Mouse (Mus musculus) liver, embryonic 11.5 days (tissue): Measurements from ENCODE around the gene Cmah. TPM values are rescaled to one million over a fixed set of nuclear protein-coding genes. Genes with fewer than 3 reads are reported as not detected.

Experiments used
- ATAC-seq: fragments of 200-750 bp; cut with Nextera tagmentation; replicated peaks from 2 replicates; pipeline ENCODE4 v1.8.0; 2017; ENCODE audit warnings: moderate number of reproducible peaks, mild to moderate bottlenecking, moderate TSS enrichment, moderate library complexity; ENCODE audit not compliant: low FRiP score
- DNase-seq: peaks from one replicate; pipeline ENCODE4 v3.0.0-alpha.2; 2017; ENCODE audit warnings: low spot score
- H3K27ac ChIP-seq: fragments of 300-500 bp; sonication (generic); 2 replicates; pipeline ENCODE4 v1.5.1; 2014; ENCODE audit warnings: mild to moderate bottlenecking, low read depth, low read length, control low read depth
- H3K27me3 ChIP-seq: fragments of 300-500 bp; sonication (generic); replicated peaks from 2 replicates; pipeline ENCODE4 v1.6.1; 2014; ENCODE audit warnings: low read length, mixed read lengths; ENCODE audit not compliant: control insufficient read depth, insufficient read depth
- H3K36me3 ChIP-seq: fragments of 300-500 bp; sonication (generic); 2 replicates; pipeline ENCODE4 v1.6.1; 2014; ENCODE audit warnings: mild to moderate bottlenecking, low read length, moderate library complexity, mixed read lengths; ENCODE audit not compliant: control insufficient read depth, insufficient read depth
- H3K4me1 ChIP-seq: fragments of 300-500 bp; sonication (generic); replicated peaks from 2 replicates; pipeline ENCODE4 v1.6.1; 2014; ENCODE audit warnings: low read length, mixed read lengths; ENCODE audit not compliant: control insufficient read depth, insufficient read depth
- H3K4me2 ChIP-seq: fragments of 300-500 bp; sonication (generic); 2 replicates; pipeline ENCODE4 v1.6.1; 2014; ENCODE audit warnings: mild to moderate bottlenecking, control low read depth, moderate library complexity
- H3K4me3 ChIP-seq: fragments of 300-500 bp; sonication (generic); 2 replicates; pipeline ENCODE4 v1.5.1; 2014; ENCODE audit warnings: low read depth, low read length, control low read depth
- H3K9ac ChIP-seq: fragments of 300-500 bp; sonication (generic); 2 replicates; pipeline ENCODE4 v1.6.1; 2014; ENCODE audit warnings: low read depth, low read length, control low read depth
- H3K9me3 ChIP-seq: fragments of 300-500 bp; sonication (generic); 2 replicates; pipeline ENCODE4 v1.6.1; 2016; ENCODE audit warnings: low read length, inconsistent platforms, mixed read lengths; ENCODE audit not compliant: control insufficient read depth
- WGBS: fragments of 180-500 bp; shearing (Covaris S2); extraction: QIAGEN DNeasy Blood & Tissue Kit; methylation state at CpG from one replicate; pipeline ENCODE4 v1.1.7; 2014; 5-methylcytosine and 5-hydroxymethylcytosine counted together
- polyA plus RNA-seq: library from polyadenylated mRNA; unstranded; fragments of >200 nt; fragmentation: Nextera tagmentation; extraction: Ambion mirVana; gene quantifications from 2 replicates; pipeline ENCODE4 v1.2.1, GENCODE M21; 2014

The Cmah gene
- polyA plus RNA-seq, result 3.2 and 4.3 TPM in 2 replicates

- no peak for ATAC-seq
- no peak within 1 kb of the TSS for H3K4me2 ChIP-seq
- H3K27me3 ChIP-seq, result no peaks in the 10 kb centered on the region
- H3K4me3 ChIP-seq, result no peak within 1 kb of the TSS
- no peak within 1 kb of the TSS for H3K27ac ChIP-seq
- no peak for DNase-seq
- H3K36me3 ChIP-seq, result no peaks in the 10 kb centered on the region
- 78% methylated on average over 5 of the region's 5 CpGs for WGBS
- H3K9ac ChIP-seq, result no peak within 1 kb of the TSS
- no peaks in the 10 kb centered on the region for H3K4me1 ChIP-seq
- H3K9me3 ChIP-seq, result no peaks in the 10 kb centered on the region
Observed at GRCm38 (mm10) chr13:24327201-24327600, at the start of gene Cmah. Gene Cmah, plus strand, starts transcription at chr13:24327404.

GRCm38 (mm10) chr13:24279407-24279761 lies 47.8 kb upstream of the Cmah start:
- H3K4me2 ChIP-seq, result peak overlapping the region; percentile 86; the same call in 1 of the 2 replicates
- no peak for DNase-seq
- ATAC-seq, result no peak
- H3K9ac ChIP-seq, result no peak overlapping the region
- no peak overlapping the region for H3K27ac ChIP-seq
- peak overlapping the region; percentile 67; the same call in 1 of the 2 replicates for H3K4me3 ChIP-seq
- H3K36me3 ChIP-seq, result no peaks in the 10 kb centered on the region
- H3K4me1 ChIP-seq, result peaks cover 5% of the 10 kb centered on the region; the same call in 1 of the 2 replicates
- no peaks in the 10 kb centered on the region for H3K9me3 ChIP-seq
- peaks cover 23% of the 10 kb centered on the region for H3K27me3 ChIP-seq
- WGBS, result 59% methylated on average over 11 of the region's 11 CpGs

GRCm38 (mm10) chr13:24279762-24280438 lies 47.3 kb upstream of the Cmah start:
- Histone ChIP-seq H3K4me3 (peak overlapping the region; percentile 67), H3K4me2 (peak overlapping the region; percentile 86), H3K4me1 (peaks cover 5% of the 10 kb centered on the region; the same call in 1 of the 2 replicates), H3K9ac (peak overlapping the region; percentile 57), H3K36me3 (no peaks in the 10 kb centered on the region), H3K27ac (no peak overlapping the region), H3K27me3 (peaks cover 23% of the 10 kb centered on the region), H3K9me3 (no peaks in the 10 kb centered on the region)
- 6% methylated on average over 21 of the region's 21 CpGs for WGBS
- 0 out of 2 replicates have a peak, but pooled peaks have one; percentile 6 for ATAC-seq
- DNase-seq, result peak; percentile 48

- peak within 1 kb of the TSS; percentile 19; the same call in 1 of the 2 replicates for H3K27ac ChIP-seq
- peaks cover 5% of the 10 kb centered on the region; the same call in 1 of the 2 replicates for H3K4me1 ChIP-seq
- peaks cover 23% of the 10 kb centered on the region for H3K27me3 ChIP-seq
- H3K36me3 ChIP-seq, result no peaks in the 10 kb centered on the region
- DNase-seq (peak; percentile 81), ATAC-seq (peak; percentile 93)
- no peaks in the 10 kb centered on the region for H3K9me3 ChIP-seq
- H3K4me2 ChIP-seq, result peak within 1 kb of the TSS; percentile 86
- under 1% methylated on average over 92 of the region's 96 CpGs for WGBS
- H3K9ac ChIP-seq, result peak within 1 kb of the TSS; percentile 57
- peak within 1 kb of the TSS; percentile 67 for H3K4me3 ChIP-seq
Observed at GRCm38 (mm10) chr13:24280439-24281431, 46.5 kb upstream of the Cmah start, which contains the start of gene Carmil1. Gene Carmil1, minus strand, starts transcription at chr13:24280795.

- Histone ChIP-seq H3K4me3 (no peak overlapping the region), H3K4me2 (no peak overlapping the region), H3K9ac (no peak overlapping the region), H3K27me3 (no peaks in the 10 kb centered on the region; the same call in 1 of the 2 replicates), H3K36me3 (no peaks in the 10 kb centered on the region), H3K27ac (no peak overlapping the region), H3K9me3 (no peaks in the 10 kb centered on the region), H3K4me1 (no peaks in the 10 kb centered on the region)
- no peak for DNase-seq
- no peak for ATAC-seq
- 82% methylated on average over 2 of the region's 2 CpGs for WGBS
Observed at GRCm38 (mm10) chr13:24287381-24287780, 39.8 kb upstream of the Cmah start.

DNA sequence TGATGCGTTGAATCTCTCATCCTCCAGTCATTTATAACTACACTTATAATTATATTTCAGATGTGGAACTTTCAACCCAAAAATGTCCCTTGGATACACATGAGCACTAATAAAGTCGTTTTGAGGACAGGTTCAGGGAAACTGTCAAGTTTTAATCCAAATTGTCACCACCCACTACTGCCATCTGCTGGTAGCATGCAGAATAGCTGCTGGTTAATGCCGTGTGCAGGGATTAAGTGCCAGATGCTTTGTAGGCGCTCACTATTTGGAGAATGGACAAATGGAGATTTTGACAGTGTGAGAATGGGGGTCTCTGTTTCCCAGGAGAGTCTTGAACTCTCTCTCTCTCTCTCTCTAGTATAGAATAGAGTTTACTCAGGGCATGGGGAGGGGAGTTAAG lies 30.0 kb upstream of the Cmah start:
- Histone ChIP-seq H3K9me3 (no peaks in the 10 kb centered on the region), H3K9ac (no peak overlapping the region), H3K4me3 (no peak overlapping the region), H3K27ac (no peak overlapping the region), H3K36me3 (no peaks in the 10 kb centered on the region), H3K4me2 (no peak overlapping the region), H3K4me1 (no peaks in the 10 kb centered on the region), H3K27me3 (peaks cover 3% of the 10 kb centered on the region; the same call in 1 of the 2 replicates)
- ATAC-seq (no peak), DNase-seq (no peak)
- WGBS, result 11% methylated on average over 4 of the region's 4 CpGs

DNA sequence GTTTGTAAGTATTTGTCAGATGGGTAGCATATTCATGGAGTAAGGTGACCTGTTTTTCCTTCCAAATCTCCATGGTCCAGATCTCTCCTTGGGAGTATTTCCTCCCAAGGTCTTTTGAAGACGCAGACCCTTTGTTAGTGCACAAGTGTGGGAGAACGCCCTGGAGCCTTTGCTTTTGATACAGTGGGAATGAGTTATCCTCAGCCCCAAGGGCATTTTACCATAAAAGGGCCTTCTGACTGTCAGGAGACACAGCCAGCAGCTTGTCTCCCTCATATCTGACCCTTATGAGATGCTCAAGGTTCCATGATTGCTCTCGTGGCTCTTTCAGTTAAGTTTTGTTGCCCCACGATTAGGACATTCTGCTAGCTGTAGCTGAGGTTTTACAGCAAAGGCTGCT lies 21.7 kb upstream of the Cmah start:
- Histone ChIP-seq H3K4me3 (no peak overlapping the region), H3K27me3 (no peaks in the 10 kb centered on the region), H3K27ac (no peak overlapping the region), H3K4me2 (no peak overlapping the region), H3K4me1 (peaks cover under 1% of the 10 kb centered on the region; the same call in 1 of the 2 replicates), H3K9me3 (no peaks in the 10 kb centered on the region), H3K9ac (no peak overlapping the region), H3K36me3 (no peaks in the 10 kb centered on the region)
- no peak for ATAC-seq
- WGBS, result 82% methylated on average over 4 of the region's 4 CpGs
- no peak for DNase-seq

DNA sequence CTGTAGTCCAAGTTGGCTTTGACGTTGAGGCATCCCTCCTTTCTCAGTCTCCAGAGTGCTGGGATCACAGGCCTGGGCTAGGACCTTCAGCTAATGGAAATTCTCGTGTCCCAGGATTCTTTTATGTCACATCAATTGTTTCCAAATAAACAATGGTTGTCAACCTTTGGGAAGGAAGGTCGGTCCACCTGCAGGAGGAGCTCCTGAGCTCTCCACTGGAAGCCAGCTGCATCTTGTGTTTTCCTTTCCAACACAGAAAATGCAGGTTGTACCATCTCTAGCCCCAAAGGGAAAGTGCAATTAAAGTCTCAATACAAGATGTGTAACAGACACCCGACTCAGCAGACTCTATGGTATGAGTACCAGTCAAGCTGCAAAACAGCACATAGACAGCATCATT lies 21.0 kb upstream of the Cmah start:
- H3K4me1 ChIP-seq, result peaks cover 5% of the 10 kb centered on the region
- no peaks in the 10 kb centered on the region for H3K27me3 ChIP-seq
- ATAC-seq (no peak), DNase-seq (no peak)
- no peaks in the 10 kb centered on the region for H3K9me3 ChIP-seq
- 59% methylated on average over 4 of the region's 4 CpGs for WGBS
- H3K27ac ChIP-seq, result no peak overlapping the region
- H3K36me3 ChIP-seq, result no peaks in the 10 kb centered on the region
- H3K9ac ChIP-seq, result no peak overlapping the region
- no peak overlapping the region for H3K4me2 ChIP-seq
- no peak overlapping the region for H3K4me3 ChIP-seq
